Mouse (Mus musculus): ENCODE data around the gene Pds5a. TPM values are rescaled to one million over a fixed set of nuclear protein-coding genes. Genes with fewer than 3 reads are reported as not detected.
"Not testable (repeated sequence)": the region's sequence is repeated elsewhere in the genome, so short reads cannot be mapped to it uniquely, and the experiment has no call there.

Pds5a gene
- polyA plus RNA-seq, 1 experiment from 2014 or later: 78.0 TPM

DNA sequence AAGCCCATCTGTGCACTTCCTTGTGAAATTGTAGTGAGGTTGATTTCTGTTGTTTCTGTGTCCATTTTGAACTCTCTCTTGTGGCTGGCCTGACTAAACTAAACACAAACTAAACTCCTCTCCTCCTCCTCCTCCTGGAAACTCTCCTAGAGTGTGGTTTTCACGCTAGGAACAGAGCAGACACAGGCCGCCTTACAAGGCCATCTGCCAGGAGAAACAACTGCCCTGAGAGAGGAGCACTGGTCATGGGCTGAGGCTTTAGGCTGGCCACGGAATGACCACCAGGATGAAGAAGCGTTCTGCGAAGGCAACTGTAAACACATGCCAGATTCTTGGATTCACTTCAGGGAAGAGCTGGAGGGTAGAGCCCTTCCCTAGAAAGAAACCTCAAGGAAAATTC is 8.9 kb upstream of the Pds5a start:
- no peaks in the 10 kb centered on the region for H3K36me3 ChIP-seq

DNA sequence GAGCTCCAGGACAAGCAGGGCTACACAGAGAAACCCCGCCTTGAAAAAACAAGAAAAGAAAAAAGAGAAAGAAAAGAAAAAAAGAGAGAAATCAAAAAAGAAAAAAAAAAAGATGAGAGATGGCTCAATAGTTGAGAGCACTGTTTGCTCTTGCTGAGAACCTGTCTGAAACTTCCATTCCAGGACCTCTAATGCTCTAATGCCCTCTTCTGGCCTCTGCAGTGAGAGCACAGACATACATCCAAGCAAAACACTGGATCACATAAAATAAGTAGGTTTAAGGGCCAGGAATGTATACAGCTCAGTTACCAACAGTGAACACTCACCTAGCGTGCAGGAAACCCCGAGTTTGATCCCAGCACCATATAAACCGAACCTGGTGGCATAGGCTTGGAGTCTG is 8.1 kb upstream of the Pds5a start:
- WGBS: 82% methylated on average over 4 of the region's 4 CpGs
- Histone ChIP-seq H3K4me3 (no peak overlapping the region), H3K4me1 (replicated peaks) (no peaks in the 10 kb centered on the region), H3K36me3 (no peaks in the 10 kb centered on the region), H3K9me3 (no peaks in the 10 kb centered on the region), H3K27ac (no peak overlapping the region), H3K27me3 (ENCODE audit: insufficient read depth, poor library complexity, severe bottlenecking) (no peaks in the 10 kb centered on the region)
- no peak for DNase-seq (ENCODE audit: low spot score)

More for the DNA sequence above, 8.9 kb upstream of the Pds5a start:
- Histone ChIP-seq H3K9me3 (no peaks in the 10 kb centered on the region), H3K27me3 (ENCODE audit: insufficient read depth, poor library complexity, severe bottlenecking) (no peaks in the 10 kb centered on the region), H3K4me3 (no peak overlapping the region), H3K4me1 (replicated peaks) (no peaks in the 10 kb centered on the region), H3K27ac (no peak overlapping the region)
- DNase-seq (ENCODE audit: low spot score): no peak
- WGBS: 81% methylated on average over 5 of the region's 5 CpGs

DNA sequence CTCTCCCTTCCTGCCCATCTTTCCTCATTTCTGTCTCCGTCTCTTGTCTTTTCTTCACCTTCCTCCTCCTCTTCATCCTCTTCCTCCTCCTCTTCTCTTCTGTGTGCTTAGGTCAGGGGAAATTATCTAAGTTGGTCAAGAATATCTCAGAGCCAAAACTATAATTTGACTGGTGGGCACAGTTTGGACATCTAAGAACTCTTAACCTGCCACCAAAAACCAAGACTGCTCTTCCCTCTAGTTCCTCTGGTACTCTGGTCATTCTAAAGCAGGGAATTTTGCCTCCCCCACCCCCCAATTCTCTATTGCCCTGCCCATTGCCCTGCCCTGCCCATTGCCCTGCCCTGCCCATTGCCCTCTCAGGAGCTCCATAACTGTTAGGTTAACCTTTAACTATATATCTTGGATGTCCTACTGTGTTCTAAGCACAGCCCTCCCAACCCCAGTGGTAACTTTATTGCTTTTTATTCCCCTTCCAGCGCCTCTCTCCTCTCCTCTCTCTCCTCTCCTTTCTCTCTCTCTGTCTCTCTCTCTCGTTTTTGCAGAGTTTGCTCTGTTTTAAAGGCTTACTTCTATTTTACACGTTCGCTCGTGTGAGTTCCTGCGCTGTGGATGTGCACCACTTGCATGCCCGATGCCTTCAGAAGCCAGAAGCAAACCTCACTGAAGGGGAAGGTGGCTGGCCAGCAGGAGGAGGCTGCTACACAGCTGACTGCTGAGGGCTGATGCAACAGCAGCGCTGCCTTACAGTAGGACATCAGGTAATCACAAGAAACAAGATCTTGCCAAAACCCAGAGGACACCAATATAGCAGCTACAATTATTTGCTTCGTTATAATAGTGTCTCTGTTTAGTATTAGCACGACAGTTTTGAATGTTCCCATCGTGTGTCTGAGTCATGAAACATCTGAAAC is 6.9 kb upstream of the Pds5a start:
- Histone ChIP-seq H3K27ac (no peak overlapping the region), H3K4me1 (replicated peaks) (no peaks in the 10 kb centered on the region), H3K4me3 (no peak overlapping the region), H3K36me3 (no peaks in the 10 kb centered on the region), H3K9me3 (no peaks in the 10 kb centered on the region), H3K27me3 (ENCODE audit: insufficient read depth, poor library complexity, severe bottlenecking) (no peaks in the 10 kb centered on the region)
- WGBS: 78% methylated on average over 12 of the region's 12 CpGs
- DNase-seq (ENCODE audit: low spot score): no peak

DNA sequence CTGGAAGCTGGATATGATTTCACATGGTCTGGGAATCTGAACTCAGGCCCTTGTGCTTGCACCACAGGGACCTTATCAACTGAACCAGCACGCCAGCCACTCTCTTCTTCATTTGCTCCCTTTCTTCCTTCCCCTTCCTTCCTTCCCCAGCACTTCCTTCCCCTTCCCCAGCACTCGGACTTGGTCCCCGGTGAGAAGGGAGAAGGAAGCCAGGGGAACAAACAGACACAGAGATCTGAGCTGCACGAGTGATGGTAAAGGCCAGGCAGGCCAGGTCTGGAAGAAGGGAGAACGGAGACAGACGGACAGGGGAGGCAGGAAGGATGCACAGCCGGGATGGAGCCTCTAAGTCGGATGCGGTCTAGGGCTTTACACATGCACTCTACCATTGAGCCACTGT is 5.2 kb upstream of the Pds5a start:
- Histone ChIP-seq H3K27me3 (ENCODE audit: insufficient read depth, poor library complexity, severe bottlenecking) (no peaks in the 10 kb centered on the region), H3K27ac (no peak overlapping the region), H3K9me3 (no peaks in the 10 kb centered on the region), H3K36me3 (no peaks in the 10 kb centered on the region), H3K4me1 (replicated peaks) (peaks cover 4% of the 10 kb centered on the region; the same call in 1 of the 2 replicates), H3K4me3 (no peak overlapping the region)
- WGBS: 75% methylated on average over 9 of the region's 9 CpGs
- no peak for DNase-seq (ENCODE audit: low spot score)

DNA sequence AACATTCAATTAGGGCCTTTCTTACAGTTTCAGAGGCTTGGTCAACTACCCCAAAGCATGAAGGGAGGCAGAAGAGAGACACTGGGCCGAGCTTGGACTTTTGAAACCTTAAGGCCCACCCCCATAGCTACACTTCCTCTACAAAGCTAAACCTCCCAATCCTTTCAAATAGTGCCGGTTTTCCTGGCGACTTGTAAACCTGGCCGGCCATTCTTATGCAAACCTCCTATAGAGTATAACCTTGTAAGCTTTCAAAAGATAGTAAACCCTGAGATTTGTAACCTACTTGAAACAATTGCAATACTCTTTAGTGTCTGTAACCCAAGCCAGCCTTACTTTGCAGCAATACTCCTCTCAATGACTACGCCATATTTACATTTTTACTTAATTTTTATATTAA is 2.0 kb upstream of the Pds5a start:
- H3K4me3 ChIP-seq: no peak overlapping the region
- H3K27ac ChIP-seq: no peak overlapping the region
- no peak for DNase-seq (ENCODE audit: low spot score)
- H3K27me3 ChIP-seq (ENCODE audit: insufficient read depth, poor library complexity, severe bottlenecking): no peaks in the 10 kb centered on the region
- peaks cover 4% of the 10 kb centered on the region for H3K36me3 ChIP-seq
- H3K9me3 ChIP-seq: no peaks in the 10 kb centered on the region
- peaks cover 19% of the 10 kb centered on the region for H3K4me1 ChIP-seq (replicated peaks)
- WGBS: 79% methylated on average over 5 of the region's 5 CpGs

- no peaks in the 10 kb centered on the region for H3K27me3 ChIP-seq (ENCODE audit: insufficient read depth, poor library complexity, severe bottlenecking)
- 67% methylated on average over 10 of the region's 10 CpGs for WGBS
- H3K27ac ChIP-seq: peak overlapping the region; percentile 99
- H3K9me3 ChIP-seq: no peaks in the 10 kb centered on the region
- peak overlapping the region; percentile 97 for H3K4me3 ChIP-seq
- H3K4me1 ChIP-seq (replicated peaks): peaks cover 24% of the 10 kb centered on the region
- DNase-seq (ENCODE audit: low spot score): no peak
- peaks cover 13% of the 10 kb centered on the region for H3K36me3 ChIP-seq
These were observed 1.1 kb upstream of the Pds5a start for GRCm38 (mm10) chr5:65699146-65699545.

DNA sequence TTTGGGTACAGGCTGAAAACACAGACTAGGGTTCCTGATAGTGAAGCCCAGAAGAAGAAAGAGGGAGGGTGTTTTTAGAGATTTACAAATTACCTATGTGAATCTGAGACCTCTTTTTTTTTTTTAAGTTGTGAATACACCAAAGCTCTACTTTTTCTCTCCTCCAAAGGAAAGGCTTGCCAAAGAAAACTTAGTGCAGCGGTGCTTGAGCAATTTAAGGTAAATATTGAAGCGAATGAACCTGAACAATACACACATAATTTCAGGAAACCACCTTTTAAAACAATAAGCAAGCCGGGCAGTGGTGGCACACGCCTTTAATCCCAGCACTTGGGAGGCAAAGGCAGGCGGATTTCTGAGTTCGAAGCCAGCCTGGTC is 675 bp upstream of the Pds5a start:
- H3K27me3 ChIP-seq (ENCODE audit: insufficient read depth, poor library complexity, severe bottlenecking): no peaks in the 10 kb centered on the region
- no peak for DNase-seq (ENCODE audit: low spot score)
- 24% methylated on average over 6 of the region's 6 CpGs for WGBS

DNA sequence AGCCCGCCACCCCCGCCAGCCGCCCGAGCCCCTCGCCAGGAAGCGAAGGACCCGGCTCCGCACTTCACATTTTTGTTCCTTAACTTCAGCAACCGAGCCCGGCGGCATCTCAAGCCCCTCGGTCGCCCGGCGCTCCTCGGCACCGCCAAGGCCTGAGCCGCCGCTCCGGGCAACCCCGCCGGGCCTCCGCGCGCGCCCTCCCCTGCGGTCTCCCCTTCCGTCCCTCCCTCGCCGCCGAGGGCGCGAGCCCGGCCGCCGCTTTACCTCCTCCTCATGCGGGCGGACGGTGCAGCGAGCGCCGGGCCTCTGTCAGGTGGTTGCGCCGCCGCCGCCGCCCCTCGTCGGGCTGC is 612 bp downstream of the Pds5a start:
- Histone ChIP-seq H3K36me3 (peaks cover 27% of the 10 kb centered on the region), H3K27me3 (ENCODE audit: insufficient read depth, poor library complexity, severe bottlenecking) (no peaks in the 10 kb centered on the region), H3K4me3 (peak overlapping the region; percentile 97), H3K27ac (peak overlapping the region; percentile 99), H3K9me3 (no peaks in the 10 kb centered on the region), H3K4me1 (replicated peaks) (peaks cover 24% of the 10 kb centered on the region)
- DNase-seq (ENCODE audit: low spot score): no peak
- WGBS: under 1% methylated on average over 49 of the region's 49 CpGs

More for the DNA sequence above, 675 bp upstream of the Pds5a start:
- H3K36me3 ChIP-seq: peaks cover 16% of the 10 kb centered on the region
- H3K9me3 ChIP-seq: no peaks in the 10 kb centered on the region
- H3K27ac ChIP-seq: peak overlapping the region; percentile 99
- H3K4me3 ChIP-seq: peak overlapping the region; percentile 97
- peaks cover 24% of the 10 kb centered on the region for H3K4me1 ChIP-seq (replicated peaks)

GRCm38 (mm10) chr5:65696821-65697485 is 1.1 kb downstream of the Pds5a start:
- WGBS: under 1% methylated on average over 58 of the region's 58 CpGs
- peaks cover 32% of the 10 kb centered on the region for H3K36me3 ChIP-seq

DNA sequence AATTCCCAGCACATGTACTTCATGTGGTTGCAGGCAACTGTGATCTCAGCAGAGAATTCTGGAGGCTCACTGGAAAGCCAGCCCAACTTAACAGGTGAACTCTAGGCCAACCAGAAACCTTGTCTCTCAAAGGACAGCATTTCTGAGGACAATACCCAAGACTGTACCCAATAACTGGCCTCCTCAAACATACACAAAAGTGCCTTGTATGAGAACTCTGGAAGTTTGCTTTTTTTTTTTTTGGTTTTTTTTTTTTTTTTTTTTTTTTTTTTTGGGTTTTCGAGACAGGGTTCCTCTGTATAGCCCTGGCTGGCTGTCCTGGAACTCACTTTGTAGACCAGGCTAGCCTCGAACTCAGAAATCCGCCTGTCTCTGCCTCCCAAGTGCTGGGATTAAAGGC is 4.0 kb downstream of the Pds5a start:
- H3K36me3 ChIP-seq: peaks cover 54% of the 10 kb centered on the region
- 81% methylated on average over 3 of the region's 3 CpGs for WGBS

More at GRCm38 (mm10) chr5:65696821-65697485, 1.1 kb downstream of the Pds5a start:
- no peaks in the 10 kb centered on the region for H3K27me3 ChIP-seq (ENCODE audit: insufficient read depth, poor library complexity, severe bottlenecking)
- peaks cover 24% of the 10 kb centered on the region for H3K4me1 ChIP-seq (replicated peaks)
- H3K27ac ChIP-seq: peak overlapping the region; percentile 99
- DNase-seq (ENCODE audit: low spot score): peak; percentile 76
- H3K4me3 ChIP-seq: peak overlapping the region; percentile 97
- no peaks in the 10 kb centered on the region for H3K9me3 ChIP-seq

GRCm38 (mm10) chr5:65693018-65693417 is 5.1 kb downstream of the Pds5a start:
- Histone ChIP-seq H3K4me3 (no peak overlapping the region), H3K27me3 (ENCODE audit: insufficient read depth, poor library complexity, severe bottlenecking) (no peaks in the 10 kb centered on the region), H3K4me1 (replicated peaks) (peaks cover 20% of the 10 kb centered on the region), H3K9me3 (no peaks in the 10 kb centered on the region), H3K27ac (no peak overlapping the region), H3K36me3 (peaks cover 57% of the 10 kb centered on the region)
- no peak for DNase-seq (ENCODE audit: low spot score)

More for the DNA sequence above, 4.0 kb downstream of the Pds5a start:
- H3K27me3 ChIP-seq (ENCODE audit: insufficient read depth, poor library complexity, severe bottlenecking); DNase-seq (ENCODE audit: low spot score); H3K27ac ChIP-seq; H3K9me3 ChIP-seq; H3K4me3 ChIP-seq: not testable (repeated sequence)
- peaks cover 24% of the 10 kb centered on the region for H3K4me1 ChIP-seq (replicated peaks)

GRCm38 (mm10) chr5:65688806-65689205 is 9.3 kb downstream of the Pds5a start:
- Histone ChIP-seq H3K4me3 (no peak overlapping the region), H3K36me3 (peaks cover 66% of the 10 kb centered on the region), H3K4me1 (replicated peaks) (no peaks in the 10 kb centered on the region), H3K9me3 (no peaks in the 10 kb centered on the region), H3K27me3 (ENCODE audit: insufficient read depth, poor library complexity, severe bottlenecking) (no peaks in the 10 kb centered on the region), H3K27ac (no peak overlapping the region)
- WGBS: 93% methylated on average over 3 of the region's 3 CpGs
- no peak for DNase-seq (ENCODE audit: low spot score)

DNA sequence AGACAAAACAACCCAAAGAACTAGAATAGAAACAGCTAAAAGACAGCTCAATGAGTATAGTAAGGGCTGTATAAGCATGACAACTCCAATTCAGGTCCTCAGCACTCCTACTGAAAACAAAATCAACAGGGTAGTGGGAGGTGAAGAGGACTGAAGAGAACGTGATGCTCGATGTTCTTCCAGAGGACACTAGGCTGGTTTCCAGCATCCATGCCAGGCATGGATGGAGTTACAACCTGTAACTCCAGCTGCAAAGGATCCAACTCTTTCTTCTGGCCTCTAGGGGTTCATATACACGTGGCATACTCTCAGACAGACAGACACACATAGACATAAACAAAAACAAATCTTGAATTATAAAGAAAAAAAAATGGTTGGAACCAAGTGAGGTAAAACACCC is 11.3 kb downstream of the Pds5a start:
- WGBS: 82% methylated on average over 3 of the region's 3 CpGs
- Histone ChIP-seq H3K36me3 (peaks cover 48% of the 10 kb centered on the region), H3K27me3 (ENCODE audit: insufficient read depth, poor library complexity, severe bottlenecking) (no peaks in the 10 kb centered on the region)

More for the DNA sequence above, 11.3 kb downstream of the Pds5a start:
- H3K9me3 ChIP-seq: no peaks in the 10 kb centered on the region
- no peak for DNase-seq (ENCODE audit: low spot score)
- H3K27ac ChIP-seq: no peak overlapping the region
- no peak overlapping the region for H3K4me3 ChIP-seq
- no peaks in the 10 kb centered on the region for H3K4me1 ChIP-seq (replicated peaks)

All from hindbrain, embryonic 10.5 days (tissue).